Mouse (Mus musculus) right cerebral cortex, postnatal 14 days (tissue): Measurements from ENCODE around the gene Prkar1b.
A peak's percentile ranks its signal among the peaks of the same experiment; 100 is the strongest.

Source experiments
- DNase-seq: peaks from one replicate; pipeline ENCODE4 v3.0.0; 2022

The Prkar1b gene

GRCm38 (mm10) chr5:139098991-139099972, 50.5 kb downstream of the Prkar1b start:
- peak; percentile 49 for DNase-seq

DNA sequence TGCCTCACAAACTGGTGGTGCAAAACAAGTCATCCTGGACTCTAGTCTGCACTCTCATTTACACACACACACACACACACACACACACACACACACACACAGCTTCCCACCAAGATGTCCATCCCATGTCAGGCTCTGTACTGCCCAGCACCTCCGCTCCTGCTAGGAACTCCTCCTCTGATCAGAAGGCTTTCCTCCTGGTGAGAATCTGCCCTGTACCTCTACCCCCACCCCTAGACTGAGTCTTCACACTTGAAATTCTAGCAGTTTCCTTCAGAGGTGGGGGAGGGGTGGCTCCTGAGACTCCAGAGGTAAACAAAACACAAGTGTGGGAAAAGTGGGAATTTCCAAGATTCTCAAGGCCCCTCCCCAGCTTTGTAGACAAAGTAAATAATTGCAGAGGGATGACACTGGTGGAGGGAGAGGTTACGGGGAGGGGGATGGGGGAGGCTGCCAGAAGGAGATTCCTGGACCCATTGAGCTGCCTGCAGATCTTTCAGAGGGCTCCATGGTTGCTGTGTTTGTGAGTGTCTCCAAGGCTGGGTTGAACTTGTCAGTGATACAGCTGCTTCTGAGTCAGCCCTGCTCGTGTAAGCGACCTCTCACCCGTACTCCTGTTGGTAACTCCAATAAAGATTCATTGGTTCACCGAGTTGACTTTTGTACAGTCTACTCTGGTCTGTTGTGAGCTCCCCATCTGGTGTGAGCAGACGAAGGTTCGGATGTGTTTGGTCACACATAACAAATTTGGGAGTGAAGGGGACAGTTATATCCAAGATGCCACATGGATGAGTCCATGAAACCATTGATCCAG, 54.3 kb downstream of the Prkar1b start:
- DNase-seq, result no peak

- DNase-seq, result no peak
Measured at GRCm38 (mm10) chr5:139093534-139093933, 56.3 kb downstream of the Prkar1b start.

GRCm38 (mm10) chr5:139091713-139092112, 58.1 kb downstream of the Prkar1b start:
- no peak for DNase-seq

- no peak for DNase-seq
Measured at GRCm38 (mm10) chr5:139090162-139090561, 59.6 kb downstream of the Prkar1b start.

DNA sequence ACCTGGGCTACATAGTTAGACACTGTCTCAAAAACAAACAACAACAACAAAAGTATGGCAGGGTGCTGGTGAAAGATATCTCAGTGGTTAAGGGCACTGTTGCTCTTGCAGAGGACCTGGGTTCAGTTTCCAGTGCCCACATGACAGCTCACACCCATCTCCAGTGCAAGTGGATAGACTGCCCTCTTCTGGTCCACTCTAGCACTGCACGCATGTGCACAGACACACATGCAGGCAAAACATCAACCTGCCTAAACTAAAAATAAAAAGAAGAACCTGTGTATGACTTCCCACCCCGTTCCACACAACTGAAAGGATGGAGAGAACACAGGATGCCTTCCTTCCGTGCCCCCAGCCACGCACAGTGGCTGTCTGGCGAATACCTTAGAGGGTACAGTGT, 61.6 kb downstream of the Prkar1b start:
- no peak for DNase-seq

GRCm38 (mm10) chr5:139084831-139085519, 64.8 kb downstream of the Prkar1b start:
- no peak for DNase-seq

GRCm38 (mm10) chr5:139084302-139084701, 65.5 kb downstream of the Prkar1b start:
- no peak for DNase-seq

- no peak for DNase-seq
Measured at GRCm38 (mm10) chr5:139083841-139084240, 66.0 kb downstream of the Prkar1b start.

DNA sequence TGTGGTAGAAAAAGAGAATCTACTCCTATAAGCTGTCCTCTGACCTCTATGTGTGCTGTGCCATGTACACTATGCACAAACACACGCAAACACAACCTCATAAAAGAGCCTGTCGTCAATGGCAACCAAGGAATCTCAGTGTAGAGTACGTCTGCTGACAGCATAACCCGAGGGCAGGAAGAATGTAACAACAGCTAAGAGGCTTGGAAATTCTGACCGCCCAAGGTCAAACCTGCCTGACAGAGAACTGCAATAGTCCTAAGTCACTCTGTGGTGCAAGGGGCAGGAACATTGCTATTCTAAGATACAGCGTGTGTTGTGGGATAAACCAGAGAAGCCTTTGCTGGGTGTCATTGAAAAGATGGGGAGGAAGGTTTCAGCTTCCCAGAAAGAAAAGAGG, 68.4 kb downstream of the Prkar1b start:
- DNase-seq, result no peak

GRCm38 (mm10) chr5:139078156-139078462, 71.7 kb downstream of the Prkar1b start:
- no peak for DNase-seq

DNA sequence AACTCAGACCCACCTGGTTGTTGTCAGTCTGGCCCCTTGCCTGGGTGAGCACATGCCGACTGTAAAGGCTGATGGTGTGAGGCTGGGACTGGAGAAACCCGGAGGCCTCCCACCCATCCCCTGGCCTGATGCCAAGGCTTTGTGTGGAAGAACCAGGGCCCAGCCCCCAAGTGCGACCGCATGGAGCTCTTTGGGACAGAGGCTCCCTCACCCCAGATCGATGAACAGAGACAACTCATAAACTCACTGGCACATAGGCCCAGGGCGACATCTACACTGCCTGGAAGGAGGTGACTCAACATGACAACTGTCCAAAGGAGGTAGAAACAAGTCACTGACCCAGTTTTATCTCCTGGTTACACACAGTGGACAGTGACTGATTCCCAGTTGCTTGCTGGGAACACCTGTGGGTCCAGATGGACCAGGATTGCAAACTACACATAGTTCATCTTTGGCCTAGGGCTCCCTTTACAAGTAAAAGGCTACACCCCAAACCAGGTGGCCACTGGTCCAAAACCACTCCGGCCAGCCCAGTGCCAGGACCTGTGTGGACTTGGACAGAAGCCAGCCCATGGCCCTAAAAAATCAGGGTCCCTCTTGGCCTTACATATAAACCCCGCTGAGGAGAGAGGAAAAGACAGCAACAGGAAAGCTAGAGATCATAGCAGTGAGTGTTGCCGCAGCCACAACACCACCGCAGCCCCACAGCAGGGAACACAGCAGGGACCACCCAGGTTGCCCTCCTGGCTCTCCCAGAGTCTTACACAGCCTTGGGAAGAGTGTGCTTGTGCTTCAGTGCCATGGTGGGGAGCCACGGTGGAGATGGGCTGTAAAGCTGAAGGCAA, 72.3 kb downstream of the Prkar1b start:
- DNase-seq, result no peak

GRCm38 (mm10) chr5:139076450-139076849, 73.4 kb downstream of the Prkar1b start:
- DNase-seq, result no peak

DNA sequence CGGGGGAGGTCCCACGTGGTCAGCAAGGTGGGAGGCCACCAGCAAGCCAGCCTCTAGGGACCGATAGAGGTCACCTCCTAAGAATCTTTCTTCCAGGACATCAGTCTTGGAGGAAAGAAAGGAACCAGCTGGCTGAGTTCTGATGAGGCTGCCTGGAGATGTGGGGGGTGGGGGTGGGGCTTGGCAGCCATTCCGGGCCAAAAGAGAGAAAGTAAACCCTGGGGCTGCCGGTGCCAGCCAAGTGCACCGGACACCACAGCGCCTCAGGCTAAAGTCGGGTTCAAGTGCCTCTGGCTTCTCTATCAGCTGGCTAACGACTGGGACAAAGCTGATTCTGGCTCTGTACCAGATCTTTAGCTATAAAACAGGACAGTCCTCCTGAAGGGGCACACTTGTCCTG, 74.0 kb downstream of the Prkar1b start:
- no peak for DNase-seq

GRCm38 (mm10) chr5:139075125-139075524, 74.7 kb downstream of the Prkar1b start:
- peak; percentile 43 for DNase-seq

DNA sequence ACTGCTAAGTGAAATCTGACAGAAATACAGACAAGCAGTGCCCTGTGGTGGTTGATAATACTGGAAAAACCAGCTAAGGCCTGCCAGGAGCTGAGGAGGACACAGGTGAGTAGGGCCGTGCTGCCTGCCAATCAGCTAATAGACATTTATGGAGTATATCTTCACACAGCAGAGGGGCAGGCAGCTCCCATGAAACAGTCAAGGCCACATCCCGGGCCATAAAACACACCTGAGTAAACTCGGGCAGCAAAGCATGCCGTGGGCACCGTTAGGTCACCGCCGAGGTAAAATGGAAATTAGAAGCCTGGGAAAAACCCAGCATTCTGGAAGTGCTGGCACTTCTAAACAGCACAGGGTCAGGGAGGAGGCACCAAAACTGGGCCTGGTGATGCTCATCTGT, 75.8 kb downstream of the Prkar1b start:
- DNase-seq, result no peak

DNA sequence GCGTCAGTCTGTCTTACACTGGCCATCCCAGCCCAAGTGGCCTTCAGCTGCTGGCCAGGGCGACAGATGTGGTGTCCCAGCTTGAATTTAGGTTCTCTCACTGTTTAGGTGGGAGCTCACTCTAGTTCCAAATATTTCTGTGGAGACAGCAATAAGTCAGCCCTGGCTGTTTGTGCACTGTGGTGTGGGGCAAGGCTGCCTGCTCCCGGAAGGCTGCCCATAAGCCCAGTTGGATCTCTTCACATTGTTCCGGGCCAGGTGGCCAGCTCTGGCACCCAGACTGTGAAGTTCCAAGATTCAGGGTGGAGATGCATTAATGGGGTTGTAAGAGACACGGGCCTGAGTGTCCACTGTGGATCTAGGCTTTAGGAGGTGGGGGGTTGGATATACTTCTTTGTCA, 76.9 kb downstream of the Prkar1b start:
- DNase-seq, result no peak

- no peak for DNase-seq
Measured at GRCm38 (mm10) chr5:139066861-139067614, 82.8 kb downstream of the Prkar1b start.

- no peak for DNase-seq
Measured at GRCm38 (mm10) chr5:139064611-139065010, 85.2 kb downstream of the Prkar1b start.

DNA sequence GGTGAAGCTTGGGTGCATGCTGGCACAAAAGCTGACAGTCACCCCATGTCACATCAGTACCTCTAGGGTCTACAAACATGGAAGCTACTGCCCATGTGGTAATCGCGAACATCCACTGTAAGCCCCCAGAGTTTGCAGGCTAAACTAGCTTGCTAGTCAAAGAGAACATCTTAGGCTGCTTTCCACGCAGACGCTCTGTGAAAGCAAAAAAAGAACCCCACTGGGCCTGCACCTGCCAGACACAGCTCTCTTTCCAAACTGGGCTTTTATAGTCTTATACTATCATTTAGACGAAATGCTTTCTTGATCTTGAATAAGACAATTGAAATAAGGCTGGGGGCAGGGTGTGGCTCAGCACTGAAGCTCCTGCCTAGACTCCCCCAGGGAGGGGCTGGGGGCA, 88.1 kb downstream of the Prkar1b start:
- no peak for DNase-seq

DNA sequence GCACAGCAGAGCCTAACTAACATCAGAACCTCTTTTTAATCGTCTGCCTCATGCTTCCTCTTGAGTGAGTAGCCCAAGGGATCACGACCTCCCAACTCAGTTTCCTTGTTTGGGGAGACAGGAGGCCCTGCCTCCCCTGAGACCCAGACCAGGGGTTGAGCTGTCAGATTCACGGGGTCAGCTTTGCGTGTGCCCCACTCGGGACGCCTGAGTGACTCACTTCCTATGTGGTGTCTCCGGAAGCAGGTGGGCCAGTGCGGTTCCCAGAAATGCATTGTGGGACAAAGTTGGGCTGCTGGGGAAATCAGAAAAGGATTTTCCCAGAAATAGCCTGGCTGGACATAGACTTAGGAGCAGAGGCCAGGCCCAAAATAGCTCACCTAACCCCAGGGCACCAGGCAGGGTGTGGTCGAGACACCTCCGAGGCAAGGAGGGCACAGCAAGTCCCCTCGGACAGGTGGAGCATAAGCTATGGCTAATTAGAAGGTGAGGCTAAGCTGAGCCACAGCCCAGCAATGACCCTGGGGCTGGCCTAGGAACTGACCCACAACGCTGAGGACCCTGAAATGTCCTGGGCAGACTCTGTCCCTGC, 89.2 kb downstream of the Prkar1b start:
- DNase-seq, result no peak
